Mouse (Mus musculus): Measurements from ENCODE around the gene Togaram2. TPM values are rescaled to one million over a fixed set of nuclear protein-coding genes. Genes with fewer than 3 reads are reported as not detected.

Togaram2 gene
- polyA plus RNA-seq, 1 experiment: 0.51 TPM

DNA sequence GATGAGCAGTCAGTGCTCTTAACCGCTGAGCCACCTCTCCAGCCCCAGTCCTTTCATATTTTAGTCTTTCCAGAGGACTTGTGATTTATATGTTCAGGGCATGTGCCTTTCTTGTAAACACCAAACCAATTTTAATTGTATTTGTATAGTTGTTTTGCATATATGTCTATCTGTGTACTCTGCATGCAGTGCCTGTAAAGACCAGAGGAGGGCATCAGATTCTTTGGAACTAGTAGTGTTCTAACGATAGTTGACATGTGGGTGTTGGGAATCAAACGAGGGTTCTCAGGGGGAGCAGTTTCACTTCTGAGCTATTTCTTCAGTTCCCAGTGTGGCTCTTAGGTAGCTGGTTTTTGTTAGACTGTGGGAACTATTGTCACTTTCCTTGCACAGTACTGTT lies 30.9 kb upstream of the Togaram2 start:
- no peaks in the 10 kb centered on the region for H3K27me3 ChIP-seq (ENCODE audit: control insufficient read depth, insufficient read depth, low read length)
- H3K4me3 ChIP-seq (ENCODE audit: control insufficient read depth, insufficient read depth, low read length): no peak overlapping the region
- no peak for DNase-seq
- TF ChIP-seq POLR2A (IDR thresholded peaks at IDR 0.05; ENCODE audit: control insufficient read depth, extremely low read depth, insufficient read depth, low read length, poor library complexity): no peak
- no peak for TF ChIP-seq CTCF (IDR thresholded peaks at IDR 0.05; ENCODE audit: borderline replicate concordance, control insufficient read depth, extremely low read depth, insufficient read depth, low read length, poor library complexity)
- 94% methylated on average over 3 of the region's 3 CpGs for WGBS
- peaks cover 46% of the 10 kb centered on the region for H3K36me3 ChIP-seq (ENCODE audit: control insufficient read depth, insufficient read depth, low read length)
- H3K27ac ChIP-seq (ENCODE audit: control insufficient read depth, insufficient read depth, low read length): no peak overlapping the region
- H3K4me1 ChIP-seq (replicated peaks; ENCODE audit: control insufficient read depth, insufficient read depth, low read length): no peaks in the 10 kb centered on the region

DNA sequence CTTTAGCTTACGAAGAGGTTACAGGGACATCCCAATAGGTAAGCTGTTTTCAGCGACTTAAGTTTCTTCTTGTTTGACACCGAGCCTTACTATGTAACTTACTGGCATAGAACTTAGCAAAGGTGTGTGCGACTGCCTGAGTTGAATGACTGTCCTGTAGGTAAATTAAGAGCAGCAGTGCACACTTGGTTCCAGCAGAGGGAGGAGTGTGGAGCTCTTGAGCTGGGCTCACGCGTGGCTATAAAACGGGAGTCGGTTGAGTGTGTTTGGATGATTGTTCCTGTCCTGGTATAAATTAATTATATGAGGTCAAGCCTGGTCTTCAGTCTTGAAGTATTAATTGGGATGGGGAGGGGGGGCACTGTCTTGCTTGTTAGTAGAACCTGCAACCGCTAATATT lies 23.1 kb upstream of the Togaram2 start:
- TF ChIP-seq POLR2A (IDR thresholded peaks at IDR 0.05; ENCODE audit: control insufficient read depth, extremely low read depth, insufficient read depth, low read length, poor library complexity) (no peak), CTCF (IDR thresholded peaks at IDR 0.05; ENCODE audit: borderline replicate concordance, control insufficient read depth, extremely low read depth, insufficient read depth, low read length, poor library complexity) (no peak)
- H3K36me3 ChIP-seq (ENCODE audit: control insufficient read depth, insufficient read depth, low read length): peaks cover 48% of the 10 kb centered on the region
- no peaks in the 10 kb centered on the region for H3K4me1 ChIP-seq (replicated peaks; ENCODE audit: control insufficient read depth, insufficient read depth, low read length)
- no peak overlapping the region for H3K4me3 ChIP-seq (ENCODE audit: control insufficient read depth, insufficient read depth, low read length)
- H3K27me3 ChIP-seq (ENCODE audit: control insufficient read depth, insufficient read depth, low read length): no peaks in the 10 kb centered on the region
- WGBS: 98% methylated on average over 9 of the region's 9 CpGs
- DNase-seq: no peak
- no peak overlapping the region for H3K27ac ChIP-seq (ENCODE audit: control insufficient read depth, insufficient read depth, low read length)

DNA sequence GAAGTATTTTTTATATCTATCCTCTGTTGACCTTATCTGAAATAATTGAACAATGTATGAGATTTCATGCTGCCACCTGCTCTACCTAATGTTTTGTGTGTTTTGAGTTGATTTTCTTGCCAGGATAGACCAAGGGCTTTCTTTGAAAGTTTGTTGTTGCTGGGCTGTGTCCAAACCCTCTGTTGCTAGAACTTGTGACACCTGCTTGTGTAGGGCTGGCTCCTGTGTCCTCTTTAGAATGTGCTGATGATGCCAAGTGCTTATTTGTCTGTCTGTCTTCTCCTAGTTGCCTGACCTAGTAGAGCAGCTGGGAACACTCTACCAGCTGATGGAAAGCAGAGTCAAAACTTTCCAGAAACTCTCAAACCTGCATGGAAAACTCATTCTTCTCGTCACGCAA lies 20.6 kb upstream of the Togaram2 start:
- no peak for TF ChIP-seq POLR2A (IDR thresholded peaks at IDR 0.05; ENCODE audit: control insufficient read depth, extremely low read depth, insufficient read depth, low read length, poor library complexity)
- TF ChIP-seq CTCF (IDR thresholded peaks at IDR 0.05; ENCODE audit: borderline replicate concordance, control insufficient read depth, extremely low read depth, insufficient read depth, low read length, poor library complexity): no peak
- no peaks in the 10 kb centered on the region for H3K4me1 ChIP-seq (replicated peaks; ENCODE audit: control insufficient read depth, insufficient read depth, low read length)
- no peak overlapping the region for H3K27ac ChIP-seq (ENCODE audit: control insufficient read depth, insufficient read depth, low read length)
- H3K36me3 ChIP-seq (ENCODE audit: control insufficient read depth, insufficient read depth, low read length): peaks cover 51% of the 10 kb centered on the region
- DNase-seq: no peak
- no peaks in the 10 kb centered on the region for H3K27me3 ChIP-seq (ENCODE audit: control insufficient read depth, insufficient read depth, low read length)
- WGBS: 92% methylated on average over 2 of the region's 2 CpGs
- no peak overlapping the region for H3K4me3 ChIP-seq (ENCODE audit: control insufficient read depth, insufficient read depth, low read length)

DNA sequence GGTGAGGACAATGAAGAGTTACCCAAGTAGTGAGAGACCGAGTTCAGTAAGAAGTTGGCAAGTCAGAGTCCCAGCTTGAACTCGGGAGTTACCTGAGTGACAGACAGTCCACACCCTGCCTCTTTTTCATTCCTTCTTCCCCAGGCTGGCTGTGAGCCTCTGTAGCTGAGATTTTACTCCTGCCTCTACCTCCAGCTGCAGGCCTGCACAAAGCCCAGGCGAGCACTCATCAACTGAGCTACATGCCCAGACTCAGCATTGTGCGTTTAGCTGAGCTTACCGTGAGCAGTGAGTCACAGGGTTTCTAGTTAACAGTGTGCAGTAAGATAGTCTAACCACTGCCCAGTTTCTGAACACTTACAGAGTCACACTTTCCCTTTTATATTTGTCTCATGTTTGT lies 20.1 kb upstream of the Togaram2 start:
- H3K36me3 ChIP-seq (ENCODE audit: control insufficient read depth, insufficient read depth, low read length): peaks cover 55% of the 10 kb centered on the region
- TF ChIP-seq POLR2A (IDR thresholded peaks at IDR 0.05; ENCODE audit: control insufficient read depth, extremely low read depth, insufficient read depth, low read length, poor library complexity): no peak
- no peak for TF ChIP-seq CTCF (IDR thresholded peaks at IDR 0.05; ENCODE audit: borderline replicate concordance, control insufficient read depth, extremely low read depth, insufficient read depth, low read length, poor library complexity)
- WGBS: 94% methylated on average over 5 of the region's 5 CpGs
- H3K27me3 ChIP-seq (ENCODE audit: control insufficient read depth, insufficient read depth, low read length): no peaks in the 10 kb centered on the region
- no peak overlapping the region for H3K27ac ChIP-seq (ENCODE audit: control insufficient read depth, insufficient read depth, low read length)
- no peak overlapping the region for H3K4me3 ChIP-seq (ENCODE audit: control insufficient read depth, insufficient read depth, low read length)
- DNase-seq: no peak
- no peaks in the 10 kb centered on the region for H3K4me1 ChIP-seq (replicated peaks; ENCODE audit: control insufficient read depth, insufficient read depth, low read length)

DNA sequence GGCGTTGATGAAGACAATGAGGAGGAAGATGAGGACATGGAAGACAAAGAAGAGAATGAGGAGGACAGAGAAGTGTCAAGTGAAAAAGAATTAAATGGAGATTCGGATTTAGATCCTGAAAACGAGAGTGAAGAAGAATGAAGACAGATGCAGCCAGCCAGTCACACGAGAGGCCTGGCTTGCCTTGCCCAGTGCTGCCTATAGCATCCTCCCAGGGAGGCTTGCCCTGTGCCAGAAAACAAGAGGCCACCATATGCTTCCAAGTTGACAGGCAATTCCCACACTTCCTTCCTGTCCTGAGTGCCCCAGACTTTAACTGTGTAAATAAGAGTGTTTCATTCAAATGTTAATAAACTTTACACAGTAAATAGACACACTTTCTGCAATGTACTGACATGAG lies 15.5 kb upstream of the Togaram2 start:
- no peak overlapping the region for H3K4me3 ChIP-seq (ENCODE audit: control insufficient read depth, insufficient read depth, low read length)
- H3K36me3 ChIP-seq (ENCODE audit: control insufficient read depth, insufficient read depth, low read length): peaks cover 33% of the 10 kb centered on the region
- TF ChIP-seq CTCF (IDR thresholded peaks at IDR 0.05; ENCODE audit: borderline replicate concordance, control insufficient read depth, extremely low read depth, insufficient read depth, low read length, poor library complexity) (no peak), POLR2A (IDR thresholded peaks at IDR 0.05; ENCODE audit: control insufficient read depth, extremely low read depth, insufficient read depth, low read length, poor library complexity) (no peak)
- no peak overlapping the region for H3K27ac ChIP-seq (ENCODE audit: control insufficient read depth, insufficient read depth, low read length)
- H3K27me3 ChIP-seq (ENCODE audit: control insufficient read depth, insufficient read depth, low read length): no peaks in the 10 kb centered on the region
- no peak for DNase-seq
- WGBS: 94% methylated on average over 4 of the region's 4 CpGs
- no peaks in the 10 kb centered on the region for H3K4me1 ChIP-seq (replicated peaks; ENCODE audit: control insufficient read depth, insufficient read depth, low read length)

DNA sequence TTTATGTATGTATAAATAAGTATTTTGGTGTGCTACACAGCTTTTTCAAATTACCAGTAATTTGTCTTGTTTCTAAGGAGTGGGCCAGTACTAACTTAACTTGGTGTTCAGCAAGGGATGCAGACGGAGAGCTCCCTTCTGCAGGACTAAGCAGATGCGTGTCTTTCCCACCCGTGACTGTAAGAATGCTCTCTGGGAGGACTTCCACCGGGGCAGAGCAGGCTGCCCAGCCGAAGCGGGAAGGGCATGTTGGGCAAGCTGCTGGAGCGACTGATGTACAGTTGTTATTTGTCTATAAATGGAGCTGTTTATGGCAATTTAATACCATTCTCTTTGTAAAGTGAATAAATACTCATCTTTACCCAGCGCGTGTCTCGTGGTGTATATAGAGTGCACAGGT lies 14.4 kb upstream of the Togaram2 start:
- Histone ChIP-seq H3K36me3 (ENCODE audit: control insufficient read depth, insufficient read depth, low read length) (peaks cover 29% of the 10 kb centered on the region), H3K4me3 (ENCODE audit: control insufficient read depth, insufficient read depth, low read length) (no peak overlapping the region), H3K27ac (ENCODE audit: control insufficient read depth, insufficient read depth, low read length) (no peak overlapping the region), H3K4me1 (replicated peaks; ENCODE audit: control insufficient read depth, insufficient read depth, low read length) (peaks cover 2% of the 10 kb centered on the region), H3K27me3 (ENCODE audit: control insufficient read depth, insufficient read depth, low read length) (no peaks in the 10 kb centered on the region)
- no peak for DNase-seq
- 96% methylated on average over 10 of the region's 10 CpGs for WGBS
- no peak for TF ChIP-seq CTCF (IDR thresholded peaks at IDR 0.05; ENCODE audit: borderline replicate concordance, control insufficient read depth, extremely low read depth, insufficient read depth, low read length, poor library complexity)
- TF ChIP-seq POLR2A (IDR thresholded peaks at IDR 0.05; ENCODE audit: control insufficient read depth, extremely low read depth, insufficient read depth, low read length, poor library complexity): no peak

GRCm38 (mm10) chr17:71660390-71660789 lies 12.7 kb upstream of the Togaram2 start:
- TF ChIP-seq CTCF (IDR thresholded peaks at IDR 0.05; ENCODE audit: borderline replicate concordance, control insufficient read depth, extremely low read depth, insufficient read depth, low read length, poor library complexity) (no peak), POLR2A (IDR thresholded peaks at IDR 0.05; ENCODE audit: control insufficient read depth, extremely low read depth, insufficient read depth, low read length, poor library complexity) (no peak)
- 67% methylated on average over 1 of the region's 1 CpGs for WGBS
- no peak overlapping the region for H3K4me3 ChIP-seq (ENCODE audit: control insufficient read depth, insufficient read depth, low read length)
- H3K36me3 ChIP-seq (ENCODE audit: control insufficient read depth, insufficient read depth, low read length): peaks cover 19% of the 10 kb centered on the region
- H3K27me3 ChIP-seq (ENCODE audit: control insufficient read depth, insufficient read depth, low read length): no peaks in the 10 kb centered on the region
- H3K27ac ChIP-seq (ENCODE audit: control insufficient read depth, insufficient read depth, low read length): no peak overlapping the region
- no peak for DNase-seq
- peaks cover 2% of the 10 kb centered on the region for H3K4me1 ChIP-seq (replicated peaks; ENCODE audit: control insufficient read depth, insufficient read depth, low read length)
